Mouse (Mus musculus): ENCODE data around the gene Pigm.

The Pigm gene

GRCm38 (mm10) chr1:172413491-172414230, 37.3 kb downstream of the Pigm start:
- in situ Hi-C loops (cut with MseI, MboI), result loop anchor here (5.0 to 25.0 kb wide), 2 partner anchors 79 to 974 kb away; no protein-coding TSS in a partner anchor

- in situ Hi-C loops (cut with MseI, MboI), result loop anchor here (5.0 to 25.0 kb wide), 2 partner anchors 78 to 973 kb away; no protein-coding TSS in a partner anchor
Observed at GRCm38 (mm10) chr1:172414231-172414585, 37.9 kb downstream of the Pigm start.

- in situ Hi-C loops (cut with MseI, MboI), result loop anchor here in 1 of 2 experiments (25.0 kb wide), 1 partner anchor 972 kb away; no protein-coding TSS in a partner anchor
Observed at GRCm38 (mm10) chr1:172415061-172415460, 38.7 kb downstream of the Pigm start.

GRCm38 (mm10) chr1:172418173-172418572, 41.8 kb downstream of the Pigm start:
- in situ Hi-C loops (cut with MseI, MboI), result loop anchor here in 1 of 2 experiments (25.0 kb wide), 1 partner anchor 969 kb away; no protein-coding TSS in a partner anchor

- in situ Hi-C loops (cut with MseI, MboI), result loop anchor here in 1 of 2 experiments (25.0 kb wide), 1 partner anchor 969 kb away; no protein-coding TSS in a partner anchor
Observed at GRCm38 (mm10) chr1:172418642-172419041, 42.3 kb downstream of the Pigm start.

- in situ Hi-C loops (cut with MseI, MboI), result loop anchor here in 1 of 2 experiments (25.0 kb wide), 1 partner anchor 967 kb away; no protein-coding TSS in a partner anchor
Observed at GRCm38 (mm10) chr1:172420181-172420580, 43.8 kb downstream of the Pigm start.

- in situ Hi-C loops (cut with MseI, MboI), result loop anchor here in 1 of 2 experiments (25.0 kb wide), 1 partner anchor 964 kb away; no protein-coding TSS in a partner anchor
Observed at GRCm38 (mm10) chr1:172423393-172423792, 47.0 kb downstream of the Pigm start.

GRCm38 (mm10) chr1:172426419-172426818, 50.1 kb downstream of the Pigm start:
- in situ Hi-C loops (cut with MseI, MboI), result no loop called here

DNA sequence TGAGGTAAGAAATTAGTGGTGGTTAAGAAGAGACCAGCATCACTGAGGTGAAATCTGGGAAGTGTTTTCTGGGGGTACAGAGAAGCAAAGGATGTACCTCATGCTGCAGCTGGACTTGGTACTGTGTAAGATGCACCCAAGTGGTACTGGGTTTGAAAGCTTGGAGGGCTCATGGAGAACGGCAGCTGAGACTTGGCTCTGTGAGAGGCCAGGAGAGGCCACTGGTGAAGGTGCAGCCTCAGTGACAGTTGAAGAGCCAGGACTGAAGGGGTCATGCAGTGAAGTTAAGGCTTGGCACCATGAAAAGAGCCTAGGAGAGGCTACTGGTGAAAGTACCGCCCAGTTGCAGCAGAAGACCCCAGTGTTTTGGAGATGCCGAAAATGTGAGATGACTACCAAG, 51.5 kb downstream of the Pigm start:
- in situ Hi-C loops (cut with MseI, MboI), result no loop called here

GRCm38 (mm10) chr1:172428614-172429013, 52.3 kb downstream of the Pigm start:
- in situ Hi-C loops (cut with MseI, MboI), result no loop called here

GRCm38 (mm10) chr1:172430731-172431220, 54.4 kb downstream of the Pigm start:
- in situ Hi-C loops (cut with MseI, MboI), result no loop called here

DNA sequence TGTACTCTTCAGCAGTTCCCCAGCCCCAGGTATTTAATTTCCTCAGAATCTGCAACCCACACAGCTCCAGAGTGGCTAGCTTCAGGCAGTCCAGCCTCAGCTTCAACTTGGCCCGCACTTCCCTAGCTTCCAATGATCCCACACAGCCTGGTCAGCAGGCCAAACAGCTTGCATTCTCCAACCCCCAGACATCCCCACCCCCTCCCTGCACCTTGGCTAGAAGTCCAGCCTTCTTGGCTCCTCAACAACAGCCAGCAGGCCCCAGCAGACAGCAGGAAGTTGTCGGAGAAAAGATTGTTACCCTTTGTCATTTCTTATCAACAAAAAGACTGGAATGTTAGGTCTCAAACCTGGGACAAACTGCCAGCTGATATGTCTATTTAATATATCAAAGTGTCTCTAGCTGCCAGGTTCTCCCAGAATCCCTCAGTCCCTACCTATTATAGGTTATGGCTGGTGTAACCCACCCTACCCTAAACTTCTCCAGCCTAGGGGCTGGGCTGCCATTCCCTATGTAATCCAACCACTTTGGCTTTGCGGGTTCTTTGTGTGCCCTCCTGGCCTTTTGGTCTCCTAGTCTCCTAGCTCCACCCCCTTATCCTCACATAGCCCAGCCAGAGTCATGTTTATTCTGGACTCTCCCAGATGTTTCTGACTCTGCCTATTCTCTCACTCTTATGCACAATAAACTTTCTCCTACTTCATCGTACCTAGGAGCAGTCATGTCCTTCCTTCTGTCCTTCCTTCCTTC, 55.7 kb downstream of the Pigm start:
- in situ Hi-C loops (cut with MseI, MboI), result no loop called here

- in situ Hi-C loops (cut with MseI, MboI), result no loop called here
Observed at GRCm38 (mm10) chr1:172432587-172432955, 56.2 kb downstream of the Pigm start.

DNA sequence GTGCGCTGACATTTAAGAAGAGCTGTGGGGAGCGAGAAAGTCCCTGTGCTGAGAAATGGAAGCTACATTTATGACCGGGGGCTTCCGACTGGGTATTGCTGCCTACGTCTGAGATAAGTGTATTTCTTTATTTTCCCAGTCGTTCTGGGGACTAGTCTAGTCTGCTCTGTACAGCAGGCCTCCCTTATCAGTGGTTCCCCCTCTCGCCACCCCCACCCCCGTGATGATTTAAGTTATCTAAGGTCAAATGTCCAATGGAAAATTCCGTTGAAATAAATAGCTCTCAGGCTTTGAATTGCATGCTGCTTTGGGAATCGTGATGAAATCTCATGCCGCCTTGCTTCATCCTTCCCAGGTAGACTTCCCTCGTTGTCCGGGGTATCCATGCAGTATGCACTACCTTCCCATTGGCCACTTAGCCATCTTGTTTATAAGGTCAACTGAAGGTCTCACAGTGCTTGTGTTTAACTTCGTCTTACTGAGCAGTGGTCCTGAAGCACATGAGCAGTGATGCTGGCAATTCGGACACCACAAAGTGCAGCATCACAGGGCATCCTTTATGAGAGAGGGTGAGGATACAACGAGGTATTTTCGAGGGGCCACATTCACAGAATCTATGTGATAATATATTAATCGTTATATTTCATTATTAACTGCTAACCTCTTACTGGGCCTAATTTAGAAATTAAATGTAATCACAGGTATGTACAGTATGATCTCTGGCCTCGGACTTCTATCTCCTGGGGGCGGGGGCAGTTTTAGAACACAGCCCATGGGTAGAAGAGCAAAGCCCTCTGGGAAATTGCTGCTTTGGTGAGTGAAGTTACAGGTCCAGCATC, 56.9 kb downstream of the Pigm start:
- in situ Hi-C loops (cut with MseI, MboI), result no loop called here
